Mouse (Mus musculus): ENCODE results near the gene Rab3a. TPM values are rescaled to one million over a fixed set of nuclear protein-coding genes. Genes with fewer than 3 reads are reported as not detected.

Rab3a gene
- polyA plus RNA-seq, 1 experiment from 2014 or later: 180 TPM

GRCm38 (mm10) chr8:70764026-70764425 lies 9.5 kb downstream of the Rab3a start:
- Histone ChIP-seq H3K4me1 (peaks cover 31% of the 10 kb centered on the region), H3K36me3 (ENCODE audit: poor library complexity, severe bottlenecking) (peaks cover 18% of the 10 kb centered on the region), H3K4me2 (no peak overlapping the region), H3K27ac (no peak overlapping the region), H3K9me3 (replicated peaks) (no peaks in the 10 kb centered on the region), H3K9ac (no peak overlapping the region), H3K27me3 (peaks cover 10% of the 10 kb centered on the region; the same call in 1 of the 2 replicates), H3K4me3 (no peak overlapping the region)
- WGBS: 87% methylated on average over 8 of the region's 8 CpGs
- ATAC-seq: no peak

- H3K9me3 ChIP-seq (replicated peaks): no peaks in the 10 kb centered on the region
- ATAC-seq: no peak
- WGBS: 93% methylated on average over 13 of the region's 13 CpGs
Observed at GRCm38 (mm10) chr8:70764676-70765075, 10.2 kb downstream of the Rab3a start.

GRCm38 (mm10) chr8:70765329-70765728 lies 10.8 kb downstream of the Rab3a start:
- Histone ChIP-seq H3K36me3 (ENCODE audit: poor library complexity, severe bottlenecking) (peaks cover 28% of the 10 kb centered on the region), H3K27me3 (peaks cover 10% of the 10 kb centered on the region; the same call in 1 of the 2 replicates), H3K4me3 (no peak overlapping the region), H3K9me3 (replicated peaks) (no peaks in the 10 kb centered on the region), H3K4me2 (peak overlapping the region; percentile 62), H3K9ac (no peak overlapping the region), H3K4me1 (peaks cover 18% of the 10 kb centered on the region), H3K27ac (no peak overlapping the region)
- ATAC-seq: no peak
- 89% methylated on average over 9 of the region's 9 CpGs for WGBS

More at GRCm38 (mm10) chr8:70764676-70765075, 10.2 kb downstream of the Rab3a start:
- Histone ChIP-seq H3K4me1 (peaks cover 25% of the 10 kb centered on the region), H3K4me3 (no peak overlapping the region), H3K9ac (no peak overlapping the region), H3K27me3 (peaks cover 10% of the 10 kb centered on the region; the same call in 1 of the 2 replicates), H3K27ac (no peak overlapping the region), H3K4me2 (no peak overlapping the region), H3K36me3 (ENCODE audit: poor library complexity, severe bottlenecking) (peaks cover 21% of the 10 kb centered on the region)

- 3% methylated on average over 34 of the region's 34 CpGs for WGBS
- Histone ChIP-seq H3K4me1 (peaks cover 17% of the 10 kb centered on the region), H3K27ac (no peak overlapping the region), H3K36me3 (ENCODE audit: poor library complexity, severe bottlenecking) (peaks cover 35% of the 10 kb centered on the region), H3K9ac (peak overlapping the region; percentile 63), H3K4me2 (peak overlapping the region; percentile 62), H3K9me3 (replicated peaks) (no peaks in the 10 kb centered on the region), H3K27me3 (peaks cover 10% of the 10 kb centered on the region; the same call in 1 of the 2 replicates), H3K4me3 (peak overlapping the region; percentile 27)
- no peak for ATAC-seq
Observed at GRCm38 (mm10) chr8:70765838-70766570, 11.5 kb downstream of the Rab3a start.

DNA sequence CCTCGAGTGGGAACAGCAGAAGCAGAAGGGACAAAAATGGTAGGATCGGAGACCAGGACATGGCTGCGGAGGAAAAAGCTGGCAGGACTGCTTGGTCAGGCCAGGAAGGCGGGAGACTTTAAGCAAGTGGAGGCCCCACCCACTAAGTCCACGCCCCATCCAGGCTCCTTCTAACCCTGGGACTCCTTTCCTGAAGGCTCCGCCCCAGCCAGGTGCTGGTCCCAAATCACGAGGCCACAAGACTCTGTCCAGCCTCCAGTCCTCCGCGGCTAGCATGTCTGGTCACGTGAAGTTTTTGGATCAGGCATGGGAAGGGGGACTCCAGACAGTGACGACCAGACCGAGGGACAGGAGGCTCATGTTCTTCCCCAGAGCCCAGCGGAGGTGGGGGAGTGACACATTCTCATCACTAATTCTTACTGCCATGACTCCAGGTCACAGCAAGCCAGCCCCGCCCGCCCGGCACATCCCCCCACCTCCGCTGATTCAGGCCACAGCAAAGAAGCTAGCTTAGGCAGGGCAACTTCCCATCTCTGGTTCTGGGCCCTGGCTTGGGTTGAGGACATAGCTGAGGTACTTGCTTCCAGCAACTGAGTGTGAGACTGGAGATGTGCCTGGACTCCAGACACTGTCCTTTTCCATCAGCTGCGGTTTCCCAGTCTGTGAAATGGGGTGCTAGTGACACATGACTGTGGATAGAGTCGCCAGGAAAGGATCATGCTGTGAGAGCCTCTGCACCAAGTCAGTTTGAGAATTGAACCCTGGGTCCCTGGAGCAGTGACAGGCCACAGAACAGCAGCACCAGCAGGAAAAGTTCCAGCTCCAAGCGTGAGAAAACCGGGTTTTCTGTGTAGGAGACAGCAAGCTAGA lies 12.3 kb downstream of the Rab3a start:
- Histone ChIP-seq H3K4me3 (peak overlapping the region; percentile 27), H3K4me2 (peak overlapping the region; percentile 62), H3K27me3 (peaks cover 10% of the 10 kb centered on the region; the same call in 1 of the 2 replicates), H3K36me3 (ENCODE audit: poor library complexity, severe bottlenecking) (peaks cover 43% of the 10 kb centered on the region), H3K27ac (no peak overlapping the region), H3K4me1 (peaks cover 17% of the 10 kb centered on the region), H3K9ac (peak overlapping the region; percentile 63), H3K9me3 (replicated peaks) (no peaks in the 10 kb centered on the region)
- 8% methylated on average over 21 of the region's 21 CpGs for WGBS
- no peak for ATAC-seq

DNA sequence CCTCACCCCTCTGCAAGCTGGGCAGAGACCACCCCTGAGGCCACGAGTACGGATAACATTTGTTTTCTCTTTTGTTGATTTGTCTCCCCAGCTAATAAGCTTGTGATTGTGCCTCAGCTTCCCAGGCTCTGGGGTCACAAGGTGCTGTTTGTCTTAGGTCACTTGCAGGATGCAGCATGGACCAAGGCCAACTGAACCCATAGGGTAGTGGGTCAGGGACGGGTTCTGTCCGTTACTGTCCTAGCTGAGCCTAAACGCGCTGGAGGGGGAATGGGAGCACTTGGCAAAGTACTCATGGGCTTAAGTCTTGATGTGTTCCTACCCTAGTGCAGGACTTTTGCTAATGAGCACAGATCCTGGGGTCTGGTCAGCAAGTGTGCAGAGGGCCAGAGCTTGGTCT lies 13.0 kb downstream of the Rab3a start:
- Histone ChIP-seq H3K9ac (0 out of 2 replicates have a peak overlapping the region, but pooled peaks have one; percentile 10), H3K4me1 (peaks cover 18% of the 10 kb centered on the region), H3K4me2 (no peak overlapping the region), H3K9me3 (replicated peaks) (no peaks in the 10 kb centered on the region), H3K27ac (no peak overlapping the region), H3K36me3 (ENCODE audit: poor library complexity, severe bottlenecking) (peaks cover 50% of the 10 kb centered on the region), H3K4me3 (no peak overlapping the region), H3K27me3 (peaks cover 10% of the 10 kb centered on the region; the same call in 1 of the 2 replicates)
- 89% methylated on average over 6 of the region's 6 CpGs for WGBS
- no peak for ATAC-seq

- Histone ChIP-seq H3K9ac (no peak overlapping the region), H3K27me3 (peaks cover 10% of the 10 kb centered on the region; the same call in 1 of the 2 replicates), H3K4me2 (no peak overlapping the region), H3K4me3 (no peak overlapping the region), H3K4me1 (peaks cover 26% of the 10 kb centered on the region), H3K9me3 (replicated peaks) (no peaks in the 10 kb centered on the region), H3K36me3 (ENCODE audit: poor library complexity, severe bottlenecking) (peaks cover 58% of the 10 kb centered on the region), H3K27ac (no peak overlapping the region)
- ATAC-seq: no peak
- WGBS: 95% methylated on average over 32 of the region's 32 CpGs
Observed at GRCm38 (mm10) chr8:70768231-70768776, 13.8 kb downstream of the Rab3a start.

- no peak overlapping the region for H3K9ac ChIP-seq
- no peak overlapping the region for H3K27ac ChIP-seq
- H3K27me3 ChIP-seq: peaks cover 10% of the 10 kb centered on the region; the same call in 1 of the 2 replicates
- H3K4me2 ChIP-seq: no peak overlapping the region
- H3K4me3 ChIP-seq: no peak overlapping the region
- ATAC-seq: peak; percentile 4; the same call in 1 of the 2 replicates
- 83% methylated on average over 16 of the region's 16 CpGs for WGBS
- H3K9me3 ChIP-seq (replicated peaks): no peaks in the 10 kb centered on the region
- peaks cover 64% of the 10 kb centered on the region for H3K36me3 ChIP-seq (ENCODE audit: poor library complexity, severe bottlenecking)
- peaks cover 32% of the 10 kb centered on the region for H3K4me1 ChIP-seq
Observed at GRCm38 (mm10) chr8:70768956-70769355, 14.5 kb downstream of the Rab3a start.

DNA sequence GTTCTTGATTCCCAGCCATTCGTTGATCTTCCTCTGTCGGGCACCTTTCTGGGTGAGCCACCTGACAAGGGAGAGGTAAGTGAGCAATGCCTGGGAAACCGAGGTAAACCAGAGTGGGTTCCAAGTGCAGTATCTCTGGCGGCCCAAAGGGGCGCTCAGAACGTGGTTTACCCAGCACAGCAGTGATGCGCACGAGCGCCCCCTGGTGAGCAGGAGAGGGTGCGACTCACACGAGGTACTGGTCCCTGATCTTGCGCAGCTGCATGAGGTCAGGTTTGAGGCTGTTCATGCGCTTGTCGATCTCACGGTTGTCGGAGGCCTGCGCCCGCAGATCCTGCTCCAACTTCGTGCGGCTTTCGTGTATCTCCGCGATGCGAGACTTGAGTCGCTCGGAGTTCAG lies 14.9 kb downstream of the Rab3a start:
- Histone ChIP-seq H3K36me3 (ENCODE audit: poor library complexity, severe bottlenecking) (peaks cover 68% of the 10 kb centered on the region), H3K4me3 (no peak overlapping the region), H3K4me1 (peaks cover 36% of the 10 kb centered on the region), H3K9ac (no peak overlapping the region), H3K27me3 (peaks cover 10% of the 10 kb centered on the region; the same call in 1 of the 2 replicates), H3K27ac (no peak overlapping the region; the same call in 1 of the 2 replicates), H3K4me2 (no peak overlapping the region), H3K9me3 (replicated peaks) (no peaks in the 10 kb centered on the region)
- ATAC-seq: peak; percentile 81
- 6% methylated on average over 26 of the region's 26 CpGs for WGBS

DNA sequence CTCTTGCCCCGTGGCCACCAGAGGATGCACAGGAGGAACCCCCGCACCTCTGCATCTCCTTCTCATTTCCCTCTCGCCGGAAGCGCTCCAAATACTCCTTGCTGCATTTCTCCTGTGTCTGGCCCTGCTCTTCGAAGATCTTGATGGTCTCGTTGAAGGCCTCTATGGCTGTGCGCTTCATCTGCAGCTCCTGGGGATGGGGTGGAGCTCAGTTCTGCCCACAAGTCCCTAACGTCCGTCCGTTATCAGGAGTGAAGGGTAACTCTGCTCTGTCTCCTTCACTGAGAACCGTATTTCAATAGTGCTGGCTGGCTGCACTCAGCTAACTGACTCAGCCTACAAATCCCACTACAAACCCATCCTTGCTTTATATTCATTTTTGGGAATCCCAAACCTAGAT lies 15.4 kb downstream of the Rab3a start:
- Histone ChIP-seq H3K36me3 (ENCODE audit: poor library complexity, severe bottlenecking) (peaks cover 73% of the 10 kb centered on the region), H3K9ac (no peak overlapping the region), H3K4me1 (peaks cover 41% of the 10 kb centered on the region), H3K27me3 (peaks cover 10% of the 10 kb centered on the region; the same call in 1 of the 2 replicates), H3K9me3 (replicated peaks) (no peaks in the 10 kb centered on the region), H3K4me3 (no peak overlapping the region), H3K27ac (no peak overlapping the region; the same call in 1 of the 2 replicates), H3K4me2 (no peak overlapping the region)
- 68% methylated on average over 12 of the region's 12 CpGs for WGBS
- ATAC-seq: no peak

DNA sequence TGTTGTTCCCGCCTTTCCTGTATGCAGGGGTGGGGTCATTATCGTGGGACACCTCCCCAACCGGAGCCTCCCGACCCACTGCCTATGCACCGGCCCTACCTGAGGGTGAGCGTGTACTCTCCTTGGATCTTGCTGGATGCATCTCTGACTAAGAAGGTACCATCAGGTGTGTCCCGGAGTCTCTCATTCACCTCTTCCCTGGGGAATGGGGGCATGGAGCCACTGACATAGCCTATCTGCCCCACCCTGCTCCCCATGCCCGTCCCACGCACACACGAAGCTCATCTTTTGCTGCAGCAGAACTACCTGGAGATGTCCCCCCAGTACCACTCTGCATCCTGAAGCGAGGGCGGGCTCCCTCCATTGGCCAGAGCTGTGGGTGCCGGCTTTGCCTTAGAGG lies 16.3 kb downstream of the Rab3a start:
- Histone ChIP-seq H3K9me3 (replicated peaks) (no peaks in the 10 kb centered on the region), H3K4me1 (peaks cover 45% of the 10 kb centered on the region), H3K27ac (no peak overlapping the region), H3K9ac (no peak overlapping the region), H3K4me2 (no peak overlapping the region), H3K4me3 (no peak overlapping the region), H3K36me3 (ENCODE audit: poor library complexity, severe bottlenecking) (peaks cover 75% of the 10 kb centered on the region), H3K27me3 (peaks cover 9% of the 10 kb centered on the region; the same call in 1 of the 2 replicates)
- 95% methylated on average over 13 of the region's 13 CpGs for WGBS
- ATAC-seq: no peak

Measured in forebrain, embryonic 13.5 days (tissue).